Mouse (Mus musculus) forebrain, embryonic 15.5 days (tissue): ENCODE measurements around the gene Ncln. TPM values are rescaled to one million over a fixed set of nuclear protein-coding genes. Genes with fewer than 3 reads are reported as not detected.

Source experiments
- microRNA-seq: library from miRNA; unstranded; fragments of <30 nt; microRNA quantifications from one replicate; pipeline ENCODE4, GENCODE M21; 2016
- polyA plus RNA-seq: library from polyadenylated mRNA; unstranded; fragments of >200 nt; fragmentation: Nextera tagmentation; extraction: Ambion mirVana; gene quantifications from 2 replicates; pipeline ENCODE4 v1.2.1, GENCODE M21; 2015

Ncln gene
- polyA plus RNA-seq, 1 experiment from 2014 or later, result 60.3 TPM

Small RNA genes within 50 kb of the gene (microRNA-seq; reads per million reads assigned to microRNA genes)
- not detected for gene Gm25595

Other genes starting within 250 kb of the Ncln start
- gene Matk, start 243.5 kb downstream of the Ncln start, polyA plus RNA-seq, result 22.4 TPM in 2 replicates
- 97.3 and 104 TPM in 2 replicates for gene Mrpl54, start 229.5 kb downstream of the Ncln start, polyA plus RNA-seq
- gene Apba3, start 229.4 kb downstream of the Ncln start, polyA plus RNA-seq, result 33.5 and 37.5 TPM in 2 replicates
- gene Tjp3, start 204.8 kb downstream of the Ncln start, polyA plus RNA-seq, result 8.5 and 9.0 TPM in 2 replicates
- 123 and 127 TPM in 2 replicates for gene Pip5k1c, start 203.4 kb downstream of the Ncln start, polyA plus RNA-seq
- gene Cactin, start 175.3 kb downstream of the Ncln start, polyA plus RNA-seq, result 40.7 and 42.4 TPM in 2 replicates
- 3.1 and 4.3 TPM in 2 replicates for gene Tbxa2r, start 167.7 kb downstream of the Ncln start, polyA plus RNA-seq
- not detected in 2 replicates for gene Gipc3, start 153.1 kb downstream of the Ncln start, polyA plus RNA-seq
- gene Hmg20b, start 145.9 kb downstream of the Ncln start, polyA plus RNA-seq, result 41.4 and 43.3 TPM in 2 replicates
- gene Mfsd12, start 138.9 kb downstream of the Ncln start, polyA plus RNA-seq, result 11.2 and 11.9 TPM in 2 replicates
- gene 4930404N11Rik, start 130.6 kb downstream of the Ncln start, polyA plus RNA-seq, result 0.73 and 1.3 TPM in 2 replicates
- gene Fzr1, start 117.9 kb downstream of the Ncln start, polyA plus RNA-seq, result 133 and 135 TPM in 2 replicates
- gene Dohh, start 112.0 kb downstream of the Ncln start, polyA plus RNA-seq, result 88.2 and 89.0 TPM in 2 replicates
- 5.4 and 6.6 TPM in 2 replicates for gene Gm48551, start 111.9 kb downstream of the Ncln start, polyA plus RNA-seq
- gene Gm48552, start 107.4 kb downstream of the Ncln start, polyA plus RNA-seq, result 2.9 and 3.1 TPM in 2 replicates
- 1.2 and 1.8 TPM in 2 replicates for gene Smim24, start 103.3 kb downstream of the Ncln start, polyA plus RNA-seq
- 24.2 and 29.4 TPM in 2 replicates for gene Nfic, start 40.8 kb downstream of the Ncln start, polyA plus RNA-seq
- gene Celf5, start 13.7 kb downstream of the Ncln start, polyA plus RNA-seq, result 76.1 and 78.5 TPM in 2 replicates
- gene S1pr4, start 3.7 kb upstream of the Ncln start, polyA plus RNA-seq, result 0.69 and 0.73 TPM in 2 replicates
- 0.57 and 0.84 TPM in 2 replicates for gene Gna15, start 27.8 kb upstream of the Ncln start, polyA plus RNA-seq
- gene Gna11, start 48.8 kb upstream of the Ncln start, polyA plus RNA-seq, result 99.8 and 103 TPM in 2 replicates
- gene Aes, start 63.1 kb upstream of the Ncln start, polyA plus RNA-seq, result 665 and 705 TPM in 2 replicates
- gene Tle2, start 78.2 kb upstream of the Ncln start, polyA plus RNA-seq, result 27.3 and 28.0 TPM in 2 replicates
- gene Tle6, start 104.7 kb upstream of the Ncln start, polyA plus RNA-seq, result 3.0 and 4.2 TPM in 2 replicates
- 3.0 and 3.1 TPM in 2 replicates for gene BC025920, start 109.9 kb upstream of the Ncln start, polyA plus RNA-seq
- 56.5 and 56.7 TPM in 2 replicates for gene Sirt6, start 131.4 kb upstream of the Ncln start, polyA plus RNA-seq
- 11.5 and 12.6 TPM in 2 replicates for gene Ankrd24, start 132.1 kb upstream of the Ncln start, polyA plus RNA-seq
- 6.3 and 6.9 TPM in 2 replicates for gene Gm10778, start 152.7 kb upstream of the Ncln start, polyA plus RNA-seq
- gene Zfp433, start 208.4 kb upstream of the Ncln start, polyA plus RNA-seq, result 19.3 and 22.0 TPM in 2 replicates